Mouse (Mus musculus): Measurements from ENCODE around the gene Pla2g4f. TPM values are rescaled to one million over a fixed set of nuclear protein-coding genes. Genes with fewer than 3 reads are reported as not detected.
A peak's percentile ranks its signal among the peaks of the same experiment; 100 is the strongest.

The Pla2g4f gene
- 21.2 and 23.9 TPM in 2 replicates for polyA plus RNA-seq (2015; fragmentation: Nextera tagmentation; extraction: Ambion mirVana)

DNA sequence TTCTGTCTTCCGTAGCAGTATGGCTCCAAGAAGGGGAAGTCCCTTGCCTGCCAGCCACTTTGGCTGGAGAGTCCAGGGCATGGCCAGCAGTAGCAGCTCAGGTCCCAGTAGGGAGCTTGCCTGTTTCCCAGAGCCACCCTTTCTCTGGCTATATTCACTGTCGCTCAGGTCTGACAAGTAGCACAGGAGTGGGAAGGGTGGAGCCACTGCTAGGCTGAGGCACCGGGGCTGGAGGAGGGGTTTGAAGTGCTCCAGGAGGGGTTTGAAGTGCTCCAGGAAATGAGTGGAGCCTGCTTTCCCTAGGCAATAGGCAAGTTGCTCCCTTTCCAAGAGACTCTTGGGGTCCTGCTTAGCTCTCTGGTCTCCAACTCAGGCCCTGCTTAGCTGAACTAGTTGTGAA lies at the start of gene Pla2g4f:
Gene Pla2g4f, minus strand, starts transcription at position 190 of the 400 bp plus-strand sequence.
- no peak within 1 kb of the TSS; the same call in 1 of the 2 replicates for H3K27ac ChIP-seq
- H3K4me3 ChIP-seq = no peak within 1 kb of the TSS
- no peaks in the 10 kb centered on the region for H3K9me3 ChIP-seq
- H3K9ac ChIP-seq = no peak within 1 kb of the TSS
- 31% methylated on average over 3 of the region's 3 CpGs for WGBS
- peaks cover 5% of the 10 kb centered on the region; the same call in 1 of the 2 replicates for H3K4me1 ChIP-seq
- ATAC-seq (ENCODE audit: insufficient number of reproducible peaks, low FRiP score, low TSS enrichment, low read depth) = no peak
- H3K4me2 ChIP-seq = no peak within 1 kb of the TSS
- H3K36me3 ChIP-seq = peaks cover 30% of the 10 kb centered on the region
- no peaks in the 10 kb centered on the region for H3K27me3 ChIP-seq

- peaks cover 68% of the 10 kb centered on the region for H3K36me3 ChIP-seq
- no peaks in the 10 kb centered on the region for H3K4me1 ChIP-seq
- no peak overlapping the region for H3K4me3 ChIP-seq
- no peaks in the 10 kb centered on the region for H3K9me3 ChIP-seq
- H3K27me3 ChIP-seq = no peaks in the 10 kb centered on the region
- ATAC-seq (ENCODE audit: insufficient number of reproducible peaks, low FRiP score, low TSS enrichment, low read depth) = no peak
- WGBS = 92% methylated on average over 1 of the region's 1 CpGs
- H3K9ac ChIP-seq = no peak overlapping the region
- no peak overlapping the region for H3K4me2 ChIP-seq
- no peak overlapping the region for H3K27ac ChIP-seq
These were observed 46.5 kb upstream of the Pla2g4f start for GRCm38 (mm10) chr2:120360425-120360824.

DNA sequence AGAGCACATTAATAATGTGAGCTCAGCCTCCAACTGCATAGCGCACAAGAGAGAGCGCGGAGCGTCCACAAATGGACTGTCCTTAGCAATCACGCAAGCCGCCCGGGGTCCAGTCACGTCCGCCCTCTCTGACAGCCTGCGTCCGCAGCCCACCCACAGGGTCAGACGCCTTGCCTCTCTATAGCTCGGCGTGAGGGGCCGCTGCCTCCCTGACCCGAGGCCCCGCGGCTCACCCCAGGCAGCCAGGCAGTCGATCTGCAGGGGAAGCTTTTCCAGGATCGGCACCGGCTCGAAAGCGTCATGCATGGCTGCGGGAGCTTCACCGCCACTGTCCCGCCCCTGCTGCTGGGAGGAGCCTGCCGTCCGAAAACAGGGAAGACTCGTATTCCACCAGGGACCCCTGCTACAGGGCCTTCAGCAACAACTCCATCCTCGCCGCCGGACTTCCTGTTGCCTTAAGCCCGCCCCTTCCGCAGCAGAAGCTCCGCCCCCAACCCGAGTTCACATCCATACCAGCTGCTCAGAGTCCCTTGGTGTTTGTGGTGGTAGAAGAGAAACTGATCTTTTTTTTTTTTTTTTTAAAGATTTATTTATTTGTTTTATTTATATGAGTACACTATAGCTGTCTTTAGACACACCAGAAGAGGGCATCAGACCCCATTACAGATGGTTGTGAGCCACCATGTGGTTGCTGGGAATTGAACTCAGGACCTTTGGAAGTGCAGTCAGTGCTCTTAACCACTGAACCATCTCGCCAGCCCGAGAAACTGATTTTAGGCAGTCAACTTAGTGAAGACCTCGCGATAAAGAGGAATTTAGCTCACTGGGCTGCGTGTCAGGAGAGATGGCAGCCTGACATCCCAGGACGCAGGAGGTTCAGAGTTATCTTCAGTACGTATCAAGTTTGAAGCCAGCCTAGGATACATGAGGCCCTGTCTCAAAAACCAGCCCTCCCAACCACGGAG lies 39.0 kb upstream of the Pla2g4f start, which contains the start of gene Vps39:
Gene Vps39, minus strand, starts transcription at position 456 of the 965 bp plus-strand sequence.
- H3K36me3 ChIP-seq = peaks cover 46% of the 10 kb centered on the region
- WGBS = 12% methylated on average over 44 of the region's 44 CpGs
- peak; percentile 91 for ATAC-seq (ENCODE audit: insufficient number of reproducible peaks, low FRiP score, low TSS enrichment, low read depth)

GRCm38 (mm10) chr2:120351321-120351720 lies 37.4 kb upstream of the Pla2g4f start:
- no peak overlapping the region for H3K4me2 ChIP-seq
- peaks cover 7% of the 10 kb centered on the region for H3K4me1 ChIP-seq
- 86% methylated on average over 5 of the region's 5 CpGs for WGBS
- H3K27me3 ChIP-seq = no peaks in the 10 kb centered on the region
- H3K4me3 ChIP-seq = no peak overlapping the region
- no peak overlapping the region for H3K9ac ChIP-seq
- H3K27ac ChIP-seq = no peak overlapping the region
- no peaks in the 10 kb centered on the region for H3K9me3 ChIP-seq
- ATAC-seq (ENCODE audit: insufficient number of reproducible peaks, low FRiP score, low TSS enrichment, low read depth) = no peak
- H3K36me3 ChIP-seq = peaks cover 48% of the 10 kb centered on the region

More for the DNA sequence above, 39.0 kb upstream of the Pla2g4f start, which contains the start of gene Vps39:
- Histone ChIP-seq H3K4me1 (peaks cover 7% of the 10 kb centered on the region), H3K4me2 (peak within 1 kb of the TSS; percentile 65), H3K27ac (peak within 1 kb of the TSS; percentile 76), H3K4me3 (peak within 1 kb of the TSS; percentile 93), H3K9ac (peak within 1 kb of the TSS; percentile 85), H3K27me3 (no peaks in the 10 kb centered on the region), H3K9me3 (no peaks in the 10 kb centered on the region)

GRCm38 (mm10) chr2:120348120-120348519 lies 34.2 kb upstream of the Pla2g4f start:
- Histone ChIP-seq H3K4me3 (no peak overlapping the region), H3K27ac (no peak overlapping the region), H3K4me2 (no peak overlapping the region), H3K9me3 (no peaks in the 10 kb centered on the region), H3K4me1 (peaks cover 7% of the 10 kb centered on the region), H3K36me3 (peaks cover 55% of the 10 kb centered on the region), H3K9ac (no peak overlapping the region), H3K27me3 (no peaks in the 10 kb centered on the region)
- 77% methylated on average over 9 of the region's 9 CpGs for WGBS
- no peak for ATAC-seq (ENCODE audit: insufficient number of reproducible peaks, low FRiP score, low TSS enrichment, low read depth)

DNA sequence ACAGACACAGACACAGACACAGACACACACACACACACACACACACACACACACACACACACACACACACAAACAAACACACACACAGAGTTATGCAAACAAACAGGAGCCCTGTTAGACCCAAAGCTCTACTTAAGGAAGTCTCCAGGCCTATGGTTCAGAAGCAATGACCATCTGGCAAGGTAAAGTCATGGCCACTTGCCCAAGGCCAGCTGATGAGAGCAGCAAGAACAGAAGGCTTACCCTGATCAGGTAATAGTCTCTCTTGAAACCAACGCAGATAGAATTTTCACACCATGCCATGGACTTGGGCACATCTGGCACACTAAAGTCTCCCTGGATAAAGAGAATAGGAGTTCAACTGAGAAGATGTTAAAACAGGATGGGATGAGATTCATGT lies 27.8 kb upstream of the Pla2g4f start:
- H3K27ac ChIP-seq = no peak overlapping the region
- WGBS = 89% methylated on average over 1 of the region's 1 CpGs
- no peaks in the 10 kb centered on the region for H3K4me1 ChIP-seq
- H3K9me3 ChIP-seq = no peaks in the 10 kb centered on the region
- H3K4me2 ChIP-seq = no peak overlapping the region
- H3K36me3 ChIP-seq = peaks cover 89% of the 10 kb centered on the region
- ATAC-seq (ENCODE audit: insufficient number of reproducible peaks, low FRiP score, low TSS enrichment, low read depth) = no peak
- H3K27me3 ChIP-seq = no peaks in the 10 kb centered on the region
- H3K9ac ChIP-seq = no peak overlapping the region
- no peak overlapping the region for H3K4me3 ChIP-seq

- H3K4me3 ChIP-seq = no peak overlapping the region
- H3K4me2 ChIP-seq = no peak overlapping the region
- no peaks in the 10 kb centered on the region for H3K27me3 ChIP-seq
- no peak overlapping the region for H3K9ac ChIP-seq
- no peak for ATAC-seq (ENCODE audit: insufficient number of reproducible peaks, low FRiP score, low TSS enrichment, low read depth)
- H3K4me1 ChIP-seq = no peaks in the 10 kb centered on the region
- no peaks in the 10 kb centered on the region for H3K9me3 ChIP-seq
- no peak overlapping the region for H3K27ac ChIP-seq
- peaks cover 84% of the 10 kb centered on the region for H3K36me3 ChIP-seq
- 62% methylated on average over 2 of the region's 2 CpGs for WGBS
These were observed 23.9 kb upstream of the Pla2g4f start for GRCm38 (mm10) chr2:120337886-120338285.

- Histone ChIP-seq H3K36me3 (peaks cover 76% of the 10 kb centered on the region), H3K4me1 (0 out of 2 replicates have a peak, but pooled peaks cover 2% of the 10 kb centered on the region), H3K9me3 (no peaks in the 10 kb centered on the region), H3K4me2 (no peak overlapping the region), H3K4me3 (no peak overlapping the region), H3K27ac (no peak overlapping the region), H3K27me3 (no peaks in the 10 kb centered on the region), H3K9ac (no peak overlapping the region)
- WGBS = 79% methylated on average over 4 of the region's 4 CpGs
- ATAC-seq (ENCODE audit: insufficient number of reproducible peaks, low FRiP score, low TSS enrichment, low read depth) = no peak
These were observed 17.6 kb upstream of the Pla2g4f start for GRCm38 (mm10) chr2:120331575-120331974.

DNA sequence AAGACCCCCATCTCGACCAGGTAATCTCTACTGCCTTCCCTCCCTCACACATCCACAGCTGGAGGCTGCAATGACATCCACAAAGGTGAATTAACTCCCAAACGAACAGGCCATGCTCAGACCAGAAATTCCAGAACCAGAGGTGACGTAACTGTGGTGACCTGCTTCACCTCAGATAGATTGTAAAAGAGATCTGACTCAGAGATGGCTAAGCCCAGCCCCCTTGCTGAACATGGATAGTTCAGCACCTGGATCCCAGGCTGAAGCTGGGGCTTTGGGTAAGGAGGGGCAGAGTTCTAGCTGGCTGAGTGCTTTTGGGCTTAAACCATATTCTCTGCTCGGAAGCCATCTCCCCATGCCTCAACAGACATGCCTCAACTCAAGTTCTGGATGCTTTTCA lies 1.1 kb upstream of the Pla2g4f start:
- peaks cover 5% of the 10 kb centered on the region; the same call in 1 of the 2 replicates for H3K4me1 ChIP-seq
- ATAC-seq (ENCODE audit: insufficient number of reproducible peaks, low FRiP score, low TSS enrichment, low read depth) = no peak
- peaks cover 37% of the 10 kb centered on the region for H3K36me3 ChIP-seq
- no peak overlapping the region for H3K27ac ChIP-seq
- H3K4me3 ChIP-seq = no peak overlapping the region
- no peak overlapping the region for H3K9ac ChIP-seq
- no peak overlapping the region for H3K4me2 ChIP-seq
- no peaks in the 10 kb centered on the region for H3K27me3 ChIP-seq
- WGBS = 56% methylated on average over 4 of the region's 4 CpGs
- no peaks in the 10 kb centered on the region for H3K9me3 ChIP-seq

DNA sequence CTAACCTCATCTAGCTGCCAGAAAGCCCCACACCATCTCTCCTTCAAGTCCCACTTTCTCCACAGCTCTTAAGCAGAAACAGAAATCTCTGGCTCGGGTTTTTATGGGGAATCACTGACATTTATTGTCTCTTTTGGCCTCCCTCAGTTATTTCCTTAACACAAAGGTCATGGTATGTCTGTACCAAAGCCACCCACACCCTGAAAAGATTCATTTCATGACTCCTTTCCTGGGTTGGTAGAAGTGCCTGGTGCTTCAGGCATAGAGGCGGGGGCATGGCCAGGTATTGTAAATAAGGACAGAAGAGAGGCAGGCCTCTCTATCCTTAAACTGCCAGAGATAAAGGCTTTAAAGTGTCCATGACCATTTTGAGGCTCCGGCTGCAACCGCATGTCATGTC lies 522 bp upstream of the Pla2g4f start:
- ATAC-seq (ENCODE audit: insufficient number of reproducible peaks, low FRiP score, low TSS enrichment, low read depth) = no peak
- no peaks in the 10 kb centered on the region for H3K27me3 ChIP-seq
- H3K4me2 ChIP-seq = no peak overlapping the region
- peaks cover 5% of the 10 kb centered on the region; the same call in 1 of the 2 replicates for H3K4me1 ChIP-seq
- no peak overlapping the region; the same call in 1 of the 2 replicates for H3K27ac ChIP-seq
- H3K9ac ChIP-seq = no peak overlapping the region
- peaks cover 35% of the 10 kb centered on the region for H3K36me3 ChIP-seq
- H3K4me3 ChIP-seq = no peak overlapping the region
- H3K9me3 ChIP-seq = no peaks in the 10 kb centered on the region
- 67% methylated on average over 4 of the region's 4 CpGs for WGBS

DNA sequence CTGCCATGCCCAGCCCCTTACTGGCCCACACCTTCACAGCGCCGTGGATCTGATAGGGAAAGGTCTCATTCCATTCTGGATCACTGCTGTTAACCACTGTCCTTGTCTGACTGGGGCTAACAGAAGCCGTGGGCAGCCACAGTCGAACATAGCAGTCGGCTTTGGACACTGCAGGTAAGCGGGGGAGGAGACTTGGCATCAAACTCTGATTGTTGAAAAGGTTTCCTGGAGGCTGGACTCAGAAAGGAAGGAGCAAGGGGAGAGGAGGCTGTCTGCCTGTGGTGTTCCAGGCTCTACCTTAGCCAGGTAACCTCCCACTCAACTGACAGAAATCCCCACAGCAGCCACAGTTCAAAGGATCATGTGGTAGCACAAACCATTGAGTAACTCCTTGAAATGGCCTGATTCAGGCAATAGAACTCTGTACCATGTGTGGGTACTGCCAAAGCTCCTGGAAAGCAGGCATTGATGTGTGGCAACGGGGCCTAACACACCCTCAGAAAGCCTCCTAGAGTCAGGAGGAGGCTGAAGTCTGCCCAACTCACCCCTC lies 1.6 kb downstream of the Pla2g4f start:
- H3K4me3 ChIP-seq = no peak overlapping the region
- H3K9ac ChIP-seq = no peak overlapping the region
- H3K9me3 ChIP-seq = no peaks in the 10 kb centered on the region
- no peak overlapping the region for H3K4me2 ChIP-seq
- peaks cover 14% of the 10 kb centered on the region for H3K36me3 ChIP-seq
- peaks cover 5% of the 10 kb centered on the region; the same call in 1 of the 2 replicates for H3K4me1 ChIP-seq
- WGBS = 81% methylated on average over 7 of the region's 7 CpGs
- H3K27me3 ChIP-seq = no peaks in the 10 kb centered on the region
- H3K27ac ChIP-seq = no peak overlapping the region
- ATAC-seq (ENCODE audit: insufficient number of reproducible peaks, low FRiP score, low TSS enrichment, low read depth) = no peak

GRCm38 (mm10) chr2:120304113-120304512 lies 9.9 kb downstream of the Pla2g4f start:
- no peak overlapping the region for H3K27ac ChIP-seq
- H3K9me3 ChIP-seq = no peaks in the 10 kb centered on the region
- no peak overlapping the region for H3K4me3 ChIP-seq
- no peak overlapping the region for H3K9ac ChIP-seq
- WGBS = 13% methylated on average over 3 of the region's 3 CpGs
- H3K4me2 ChIP-seq = no peak overlapping the region
- no peaks in the 10 kb centered on the region for H3K27me3 ChIP-seq
- H3K36me3 ChIP-seq = no peaks in the 10 kb centered on the region
- H3K4me1 ChIP-seq = no peaks in the 10 kb centered on the region
- no peak for ATAC-seq (ENCODE audit: insufficient number of reproducible peaks, low FRiP score, low TSS enrichment, low read depth)
